Mouse (Mus musculus) forebrain, embryonic 12.5 days (tissue): ENCODE measurements around the gene Hoxa4. TPM values are rescaled to one million over a fixed set of nuclear protein-coding genes. Genes with fewer than 3 reads are reported as not detected.
A peak's percentile ranks its signal among the peaks of the same experiment; 100 is the strongest.

ENCODE experiments used
- ATAC-seq: fragments of 200-750 bp; cut with Nextera tagmentation; 2 replicates; pipeline ENCODE4 v1.8.0; 2017; ENCODE audit warnings: moderate TSS enrichment; ENCODE audit not compliant: low FRiP score
- H3K27ac ChIP-seq: fragments of 300-500 bp; sonication (generic); 2 replicates; pipeline ENCODE4 v1.5.1; 2016; ENCODE audit warnings: mild to moderate bottlenecking
- H3K27me3 ChIP-seq: fragments of 300-500 bp; sonication (generic); 2 replicates; pipeline ENCODE4 v1.6.1; 2016; ENCODE audit warnings: mild to moderate bottlenecking
- H3K36me3 ChIP-seq: fragments of 300-500 bp; sonication (generic); replicated peaks from 2 replicates; pipeline ENCODE4 v1.6.1; 2016; ENCODE audit warnings: mild to moderate bottlenecking
- H3K4me1 ChIP-seq: fragments of 300-500 bp; sonication (generic); 2 replicates; pipeline ENCODE4 v1.6.1; 2016
- H3K4me2 ChIP-seq: fragments of 300-500 bp; sonication (generic); 2 replicates; pipeline ENCODE4 v1.6.1; 2016; ENCODE audit warnings: mild to moderate bottlenecking, moderate library complexity
- H3K4me3 ChIP-seq: fragments of 300-500 bp; sonication (generic); replicated peaks from 2 replicates; pipeline ENCODE4 v1.5.1; 2016; ENCODE audit warnings: mild to moderate bottlenecking
- H3K9ac ChIP-seq: fragments of 300-500 bp; sonication (generic); 2 replicates; pipeline ENCODE4 v1.6.1; 2016; ENCODE audit warnings: mild to moderate bottlenecking
- H3K9me3 ChIP-seq: fragments of 300-500 bp; sonication (generic); 2 replicates; pipeline ENCODE4 v1.6.1; 2016
- WGBS: fragments of 180-500 bp; shearing (Covaris S2); methylation state at CpG from one replicate; pipeline ENCODE4 v1.1.7; 2016; 5-methylcytosine and 5-hydroxymethylcytosine counted together
- microRNA counts: library from miRNA; unstranded; fragments of <30 nt; microRNA quantifications from one replicate; lab custom pipeline; 2017
- microRNA-seq: library from miRNA; unstranded; fragments of <30 nt; microRNA quantifications from one replicate; pipeline ENCODE4, GENCODE M21; 2017
- polyA plus RNA-seq: library from polyadenylated mRNA; unstranded; fragments of >200 nt; fragmentation: Nextera tagmentation; extraction: Ambion mirVana; gene quantifications from 2 replicates; pipeline ENCODE4 v1.2.1, GENCODE M21; 2016

Gene Hoxa4
- polyA plus RNA-seq, 1 experiment from 2014 or later, result not detected

DNA sequence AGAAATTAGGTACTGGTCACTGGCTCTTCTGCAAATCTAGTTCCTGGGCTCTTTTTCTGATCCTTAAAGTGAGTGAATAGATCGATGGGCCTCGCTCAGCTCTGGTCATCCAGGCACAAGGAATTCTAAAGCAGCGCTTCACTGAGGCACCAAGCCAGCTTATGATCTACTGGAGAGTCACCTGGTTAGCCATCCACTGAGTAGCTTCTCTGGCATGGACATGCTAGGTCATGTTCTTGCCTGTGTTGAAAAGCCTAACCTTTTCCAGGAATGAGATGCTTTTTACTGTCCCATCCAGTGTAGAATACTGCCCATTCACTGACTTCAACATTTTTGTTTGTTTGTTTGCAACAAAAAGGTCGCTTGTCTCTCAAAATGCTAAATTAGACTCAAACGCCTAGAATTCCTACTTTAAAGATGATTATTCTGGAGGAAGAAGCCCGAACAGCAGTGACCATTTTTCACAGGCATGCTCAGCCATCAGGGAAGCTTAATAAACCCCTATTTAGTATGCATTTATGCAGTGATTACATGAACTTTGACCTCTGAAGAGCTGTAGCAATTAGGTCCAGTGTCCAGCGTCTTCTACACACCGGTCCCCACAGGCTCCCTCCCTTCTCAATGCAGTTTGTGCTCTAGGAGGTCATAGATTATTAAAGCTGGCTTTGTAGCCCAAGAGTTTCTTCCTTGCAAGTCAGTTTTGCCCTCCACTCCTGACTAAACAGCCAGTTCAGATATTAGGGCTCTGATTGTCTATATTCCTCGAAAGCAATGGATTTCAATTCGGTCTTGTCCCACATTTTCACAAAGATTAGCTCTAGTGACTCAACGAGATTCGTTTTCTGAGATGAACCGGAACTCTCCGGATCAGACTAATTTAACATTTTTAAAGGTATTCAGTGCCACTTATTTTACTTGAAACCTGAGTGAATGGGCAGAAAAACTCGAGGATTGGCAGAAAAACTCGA is 39.0 kb downstream of the Hoxa4 start:
- WGBS, result 2% methylated on average over 16 of the region's 16 CpGs
- H3K9me3 ChIP-seq, result peaks cover 5% of the 10 kb centered on the region; the same call in 1 of the 2 replicates
- no peak overlapping the region for H3K4me3 ChIP-seq
- H3K27ac ChIP-seq, result no peak overlapping the region
- no peaks in the 10 kb centered on the region for H3K36me3 ChIP-seq
- H3K4me1 ChIP-seq, result no peaks in the 10 kb centered on the region
- H3K9ac ChIP-seq, result no peak overlapping the region
- H3K4me2 ChIP-seq, result no peak overlapping the region
- no peak for ATAC-seq
- peaks cover 93% of the 10 kb centered on the region for H3K27me3 ChIP-seq

DNA sequence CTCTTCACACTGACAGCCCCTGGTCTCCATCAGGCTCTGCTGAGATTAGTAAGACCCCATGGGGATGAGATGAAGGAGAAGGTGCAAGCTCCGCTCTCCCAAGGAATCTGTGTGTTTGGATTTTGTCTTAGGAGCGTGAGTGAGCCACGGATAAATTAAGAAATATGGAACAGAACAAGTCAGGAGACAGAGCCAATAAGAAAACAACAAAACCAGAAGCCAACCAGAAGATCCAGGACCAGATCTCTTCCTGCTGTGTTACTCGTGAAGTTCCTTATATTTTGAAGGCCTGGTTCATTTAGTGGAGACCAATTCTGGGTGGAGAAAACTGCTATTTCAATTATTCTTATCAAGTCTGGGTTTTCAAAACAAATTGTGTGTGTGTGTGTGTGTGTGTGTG is 40.0 kb downstream of the Hoxa4 start:
- Histone ChIP-seq H3K4me2 (no peak overlapping the region), H3K4me3 (no peak overlapping the region), H3K9ac (no peak overlapping the region), H3K36me3 (no peaks in the 10 kb centered on the region), H3K4me1 (no peaks in the 10 kb centered on the region), H3K9me3 (peaks cover 5% of the 10 kb centered on the region; the same call in 1 of the 2 replicates), H3K27me3 (peaks cover 92% of the 10 kb centered on the region), H3K27ac (no peak overlapping the region)
- WGBS, result under 1% methylated on average over 4 of the region's 4 CpGs
- no peak for ATAC-seq

DNA sequence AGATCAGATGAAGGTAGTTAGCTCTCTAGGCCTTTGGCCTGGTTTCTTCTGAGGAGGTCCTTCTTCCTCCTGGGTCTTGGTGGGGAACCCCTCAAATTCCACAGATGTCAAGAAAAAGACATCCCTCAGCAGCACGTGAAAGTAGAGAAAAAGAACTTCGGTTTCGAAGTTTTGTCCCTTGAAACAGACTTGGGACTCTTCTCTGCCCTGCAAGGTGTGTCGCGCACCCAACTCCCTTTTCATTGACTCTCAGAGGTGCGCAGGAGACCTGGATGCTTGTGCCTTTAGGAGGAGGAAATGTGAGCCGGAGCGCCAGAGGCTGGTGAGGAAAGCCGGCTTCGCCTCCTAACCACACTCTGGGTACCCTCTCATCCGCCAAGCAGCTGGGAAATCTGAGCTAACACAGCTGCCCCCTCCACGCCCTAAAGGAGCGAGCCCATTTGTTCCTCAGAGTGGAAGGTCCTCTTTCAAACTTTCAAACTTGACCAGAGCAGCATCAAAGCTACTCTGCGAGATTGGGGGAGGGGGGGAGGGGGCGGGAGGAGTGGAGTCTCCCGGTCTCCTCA is 41.1 kb downstream of the Hoxa4 start:
- Histone ChIP-seq H3K27me3 (peaks cover 90% of the 10 kb centered on the region), H3K9ac (no peak overlapping the region), H3K27ac (no peak overlapping the region), H3K9me3 (peaks cover 5% of the 10 kb centered on the region; the same call in 1 of the 2 replicates), H3K4me1 (no peaks in the 10 kb centered on the region), H3K4me2 (no peak overlapping the region), H3K36me3 (no peaks in the 10 kb centered on the region), H3K4me3 (no peak overlapping the region)
- WGBS, result 3% methylated on average over 16 of the region's 16 CpGs
- no peak for ATAC-seq

MicroRNA genes within 50 kb of the gene (microRNA counts, 519-probe panel; counts per million panel counts)
- not detected for microRNA mmu-miR-196b (lab: Ali Mortazavi, UCI)

Small RNAs within 50 kb of the gene (microRNA-seq; reads per million reads assigned to microRNA genes)
- gene Mir196b, result 33.7 reads per million, percentile 40 among the genes with 10 or more reads in this experiment

Other genes starting within 250 kb of the Hoxa4 start
- 5.7 and 6.6 TPM in 2 replicates for gene Skap2, start 179.2 kb downstream of the Hoxa4 start, polyA plus RNA-seq
- gene Hoxa1, start 33.4 kb downstream of the Hoxa4 start, polyA plus RNA-seq, result 0.19 and 0.31 TPM in 2 replicates
- not detected in 2 replicates for gene Hoxa2, start 26.9 kb downstream of the Hoxa4 start, polyA plus RNA-seq
- not detected in 2 replicates for gene 5730596B20Rik, start 14.3 kb downstream of the Hoxa4 start, polyA plus RNA-seq
- gene Hoxa5, start 12.8 kb upstream of the Hoxa4 start, polyA plus RNA-seq, result not detected in 2 replicates
- not detected in 2 replicates for gene Hoxa6, start 17.0 kb upstream of the Hoxa4 start, polyA plus RNA-seq
- gene Hoxa3, start 21.6 kb upstream of the Hoxa4 start, polyA plus RNA-seq, result 0.32 TPM in 1 of 2 replicates, not detected in the other
- gene Gm28308, start 21.6 kb upstream of the Hoxa4 start, polyA plus RNA-seq, result not detected in 2 replicates
- gene Hoxa7, start 30.1 kb upstream of the Hoxa4 start, polyA plus RNA-seq, result not detected in 2 replicates
- not detected in 2 replicates for gene Hoxa9, start 39.3 kb upstream of the Hoxa4 start, polyA plus RNA-seq
- gene Hoxa10, start 49.1 kb upstream of the Hoxa4 start, polyA plus RNA-seq, result not detected in 2 replicates
- not detected in 2 replicates for gene Hoxa11, start 54.1 kb upstream of the Hoxa4 start, polyA plus RNA-seq
- gene Hoxa13, start 69.1 kb upstream of the Hoxa4 start, polyA plus RNA-seq, result not detected in 2 replicates
- not detected in 2 replicates for gene Evx1, start 121.7 kb upstream of the Hoxa4 start, polyA plus RNA-seq